Mouse (Mus musculus): ENCODE results near the gene Igf1r. TPM values are rescaled to one million over a fixed set of nuclear protein-coding genes. Genes with fewer than 3 reads are reported as not detected.
A peak's percentile ranks its signal among the peaks of the same experiment; 100 is the strongest.

Gene Igf1r
- polyA plus RNA-seq, 1 experiment from 2014 or later, result 21.0 TPM

GRCm38 (mm10) chr7:68264531-68264930, 311.9 kb downstream of the Igf1r start:
- Histone ChIP-seq H3K4me2 (replicated peaks) (peak overlapping the region; percentile 51), H3K27me3 (ENCODE audit: control insufficient read depth, insufficient read depth, low read length) (0 out of 2 replicates have a peak, but pooled peaks cover 7% of the 10 kb centered on the region), H3K4me3 (replicated peaks; ENCODE audit: low read length) (peak overlapping the region; percentile 19; the same call in 1 of the 2 replicates), H3K4me1 (replicated peaks; ENCODE audit: control insufficient read depth, insufficient read depth, low read length) (0 out of 2 replicates have a peak, but pooled peaks cover 11% of the 10 kb centered on the region), H3K9ac (no peak overlapping the region), H3K36me3 (replicated peaks; ENCODE audit: control insufficient read depth, insufficient read depth) (no peaks in the 10 kb centered on the region), H3K9me3 (ENCODE audit: control insufficient read depth, low read length) (no peaks in the 10 kb centered on the region), H3K27ac (no peak overlapping the region)
- 19% methylated on average over 14 of the region's 14 CpGs for WGBS
- peak; percentile 32 for DNase-seq (ENCODE audit: low spot score)
- peak; percentile 60; the same call in 1 of the 2 replicates for ATAC-seq (ENCODE audit: low FRiP score)

GRCm38 (mm10) chr7:68265391-68265790, 312.8 kb downstream of the Igf1r start:
- no peaks in the 10 kb centered on the region for H3K36me3 ChIP-seq (replicated peaks; ENCODE audit: control insufficient read depth, insufficient read depth)

GRCm38 (mm10) chr7:68266691-68267090, 314.1 kb downstream of the Igf1r start:
- Histone ChIP-seq H3K4me2 (replicated peaks) (0 out of 2 replicates have a peak overlapping the region, but pooled peaks have one; percentile 6), H3K36me3 (replicated peaks; ENCODE audit: control insufficient read depth, insufficient read depth) (no peaks in the 10 kb centered on the region), H3K27me3 (ENCODE audit: control insufficient read depth, insufficient read depth, low read length) (0 out of 2 replicates have a peak, but pooled peaks cover 7% of the 10 kb centered on the region), H3K4me3 (replicated peaks; ENCODE audit: low read length) (no peak overlapping the region), H3K27ac (no peak overlapping the region), H3K9ac (no peak overlapping the region), H3K4me1 (replicated peaks; ENCODE audit: control insufficient read depth, insufficient read depth, low read length) (0 out of 2 replicates have a peak, but pooled peaks cover 11% of the 10 kb centered on the region), H3K9me3 (ENCODE audit: control insufficient read depth, low read length) (no peaks in the 10 kb centered on the region)
- WGBS, result 20% methylated on average over 6 of the region's 6 CpGs
- DNase-seq (ENCODE audit: low spot score) (no peak), ATAC-seq (ENCODE audit: low FRiP score) (no peak)

More at GRCm38 (mm10) chr7:68265391-68265790, 312.8 kb downstream of the Igf1r start:
- Histone ChIP-seq H3K9me3 (ENCODE audit: control insufficient read depth, low read length) (no peaks in the 10 kb centered on the region), H3K4me2 (replicated peaks) (no peak overlapping the region), H3K27ac (no peak overlapping the region), H3K9ac (no peak overlapping the region), H3K27me3 (ENCODE audit: control insufficient read depth, insufficient read depth, low read length) (0 out of 2 replicates have a peak, but pooled peaks cover 7% of the 10 kb centered on the region), H3K4me1 (replicated peaks; ENCODE audit: control insufficient read depth, insufficient read depth, low read length) (0 out of 2 replicates have a peak, but pooled peaks cover 11% of the 10 kb centered on the region), H3K4me3 (replicated peaks; ENCODE audit: low read length) (no peak overlapping the region)
- DNase-seq (ENCODE audit: low spot score), result no peak
- 34% methylated on average over 7 of the region's 7 CpGs for WGBS
- no peak for ATAC-seq (ENCODE audit: low FRiP score)

GRCm38 (mm10) chr7:68270551-68270950, 317.9 kb downstream of the Igf1r start:
- H3K27me3 ChIP-seq (ENCODE audit: control insufficient read depth, insufficient read depth, low read length), result 0 out of 2 replicates have a peak, but pooled peaks cover 4% of the 10 kb centered on the region
- no peaks in the 10 kb centered on the region for H3K36me3 ChIP-seq (replicated peaks; ENCODE audit: control insufficient read depth, insufficient read depth)
- H3K9me3 ChIP-seq (ENCODE audit: control insufficient read depth, low read length), result no peaks in the 10 kb centered on the region
- H3K27ac ChIP-seq, result no peak overlapping the region
- WGBS, result 80% methylated on average over 4 of the region's 4 CpGs
- H3K9ac ChIP-seq, result no peak overlapping the region
- H3K4me3 ChIP-seq (replicated peaks; ENCODE audit: low read length), result no peak overlapping the region
- peaks cover 4% of the 10 kb centered on the region; the same call in 1 of the 2 replicates for H3K4me1 ChIP-seq (replicated peaks; ENCODE audit: control insufficient read depth, insufficient read depth, low read length)
- no peak for DNase-seq (ENCODE audit: low spot score)
- no peak overlapping the region for H3K4me2 ChIP-seq (replicated peaks)
- ATAC-seq (ENCODE audit: low FRiP score), result no peak

- Histone ChIP-seq H3K9ac (no peak overlapping the region), H3K4me1 (replicated peaks; ENCODE audit: control insufficient read depth, insufficient read depth, low read length) (peaks cover 10% of the 10 kb centered on the region; the same call in 1 of the 2 replicates), H3K4me2 (replicated peaks) (no peak overlapping the region), H3K27me3 (ENCODE audit: control insufficient read depth, insufficient read depth, low read length) (peaks cover 15% of the 10 kb centered on the region), H3K9me3 (ENCODE audit: control insufficient read depth, low read length) (no peaks in the 10 kb centered on the region), H3K27ac (no peak overlapping the region), H3K36me3 (replicated peaks; ENCODE audit: control insufficient read depth, insufficient read depth) (no peaks in the 10 kb centered on the region), H3K4me3 (replicated peaks; ENCODE audit: low read length) (no peak overlapping the region)
- no peak for ATAC-seq (ENCODE audit: low FRiP score)
- DNase-seq (ENCODE audit: low spot score), result no peak
- WGBS, result 95% methylated on average over 6 of the region's 6 CpGs
Observed at GRCm38 (mm10) chr7:68271816-68272215, 319.2 kb downstream of the Igf1r start.

- Histone ChIP-seq H3K9ac (no peak overlapping the region), H3K4me2 (replicated peaks) (no peak overlapping the region), H3K4me1 (replicated peaks; ENCODE audit: control insufficient read depth, insufficient read depth, low read length) (peaks cover 15% of the 10 kb centered on the region; the same call in 1 of the 2 replicates), H3K9me3 (ENCODE audit: control insufficient read depth, low read length) (no peaks in the 10 kb centered on the region), H3K36me3 (replicated peaks; ENCODE audit: control insufficient read depth, insufficient read depth) (no peaks in the 10 kb centered on the region), H3K4me3 (replicated peaks; ENCODE audit: low read length) (no peak overlapping the region), H3K27me3 (ENCODE audit: control insufficient read depth, insufficient read depth, low read length) (peaks cover 16% of the 10 kb centered on the region), H3K27ac (no peak overlapping the region)
- DNase-seq (ENCODE audit: low spot score) (no peak), ATAC-seq (ENCODE audit: low FRiP score) (no peak)
- 78% methylated on average over 10 of the region's 10 CpGs for WGBS
Observed at GRCm38 (mm10) chr7:68272607-68273006, 320.0 kb downstream of the Igf1r start.

GRCm38 (mm10) chr7:68273515-68273914, 320.9 kb downstream of the Igf1r start, which contains the start of gene Fam169b:
Fam169b (plus strand) TSS chr7:68273839.
- Histone ChIP-seq H3K27ac (no peak within 1 kb of the TSS), H3K9ac (no peak within 1 kb of the TSS), H3K4me3 (replicated peaks; ENCODE audit: low read length) (no peak within 1 kb of the TSS), H3K4me1 (replicated peaks; ENCODE audit: control insufficient read depth, insufficient read depth, low read length) (peaks cover 15% of the 10 kb centered on the region; the same call in 1 of the 2 replicates), H3K4me2 (replicated peaks) (no peak within 1 kb of the TSS), H3K9me3 (ENCODE audit: control insufficient read depth, low read length) (no peaks in the 10 kb centered on the region), H3K27me3 (ENCODE audit: control insufficient read depth, insufficient read depth, low read length) (peaks cover 16% of the 10 kb centered on the region), H3K36me3 (replicated peaks; ENCODE audit: control insufficient read depth, insufficient read depth) (no peaks in the 10 kb centered on the region)
- ATAC-seq (ENCODE audit: low FRiP score), result no peak
- no peak for DNase-seq (ENCODE audit: low spot score)

- no peak overlapping the region for H3K4me2 ChIP-seq (replicated peaks)
- H3K27me3 ChIP-seq (ENCODE audit: control insufficient read depth, insufficient read depth, low read length), result peaks cover 16% of the 10 kb centered on the region
- H3K4me3 ChIP-seq (replicated peaks; ENCODE audit: low read length), result no peak overlapping the region
- H3K36me3 ChIP-seq (replicated peaks; ENCODE audit: control insufficient read depth, insufficient read depth), result no peaks in the 10 kb centered on the region
- no peaks in the 10 kb centered on the region for H3K9me3 ChIP-seq (ENCODE audit: control insufficient read depth, low read length)
- no peak for DNase-seq (ENCODE audit: low spot score)
- WGBS, result 61% methylated on average over 2 of the region's 2 CpGs
- no peak for ATAC-seq (ENCODE audit: low FRiP score)
- H3K9ac ChIP-seq, result no peak overlapping the region
- H3K4me1 ChIP-seq (replicated peaks; ENCODE audit: control insufficient read depth, insufficient read depth, low read length), result peaks cover 15% of the 10 kb centered on the region; the same call in 1 of the 2 replicates
- no peak overlapping the region for H3K27ac ChIP-seq
Observed at GRCm38 (mm10) chr7:68274218-68274617, 321.6 kb downstream of the Igf1r start.

- Histone ChIP-seq H3K27ac (no peak overlapping the region), H3K9ac (no peak overlapping the region), H3K4me1 (replicated peaks; ENCODE audit: control insufficient read depth, insufficient read depth, low read length) (peaks cover 15% of the 10 kb centered on the region; the same call in 1 of the 2 replicates), H3K4me3 (replicated peaks; ENCODE audit: low read length) (no peak overlapping the region), H3K36me3 (replicated peaks; ENCODE audit: control insufficient read depth, insufficient read depth) (no peaks in the 10 kb centered on the region), H3K4me2 (replicated peaks) (no peak overlapping the region), H3K9me3 (ENCODE audit: control insufficient read depth, low read length) (no peaks in the 10 kb centered on the region), H3K27me3 (ENCODE audit: control insufficient read depth, insufficient read depth, low read length) (peaks cover 16% of the 10 kb centered on the region)
- ATAC-seq (ENCODE audit: low FRiP score) (no peak), DNase-seq (ENCODE audit: low spot score) (no peak)
- WGBS, result 72% methylated on average over 9 of the region's 9 CpGs
Observed at GRCm38 (mm10) chr7:68274951-68275350, 322.3 kb downstream of the Igf1r start.
